Mouse (Mus musculus) MEL (cell line): ENCODE measurements around the gene Tfe3.

Source experiments
- CTCF ChIP-seq, 3 experiments: IDR thresholded peaks in 2 of 3; conservative IDR thresholded peaks in 1 of 3; 2 replicates each; pipeline ENCODE4 v1.5.1; 2011 to 2012; ENCODE audit warnings: low read length in 3 of 3, low read depth in 2 of 3, mild to moderate bottlenecking in 2 of 3, improper control_type of control experiment in 1 of 3, inconsistent platforms in 1 of 3, mixed read lengths in 1 of 3, moderate library complexity in 1 of 3; ENCODE audit not compliant: control insufficient read depth in 1 of 3, insufficient read depth in 1 of 3, poor library complexity in 1 of 3, severe bottlenecking in 1 of 3
- JUND ChIP-seq: IDR thresholded peaks from 2 replicates; pipeline ENCODE4 v1.6.1; 2011; ENCODE audit warnings: low read depth, mild to moderate bottlenecking, improper control_type of control experiment, low read length
- MAX ChIP-seq: IDR thresholded peaks from 2 replicates; pipeline ENCODE4 v1.6.1; 2011; ENCODE audit warnings: low read length, improper control_type of control experiment
- POLR2A ChIP-seq, 2 experiments: IDR thresholded peaks; 2 replicates each; pipeline ENCODE4 v1.6.1; 2011 to 2012; ENCODE audit warnings: low read length in 2 of 2, mild to moderate bottlenecking in 2 of 2, control low read depth in 1 of 2, improper control_type of control experiment in 1 of 2, low read depth in 1 of 2, moderate library complexity in 1 of 2; ENCODE audit not compliant: control insufficient read depth in 1 of 2, insufficient read depth in 1 of 2, poor library complexity in 1 of 2
- POLR2AphosphoS2 ChIP-seq: IDR thresholded peaks from 2 replicates; pipeline ENCODE4 v1.6.1; 2011; ENCODE audit warnings: low read length, improper control_type of control experiment
- TBP ChIP-seq: IDR thresholded peaks from 2 replicates; pipeline ENCODE4 v1.8.0; 2011; ENCODE audit warnings: low read depth, low read length, improper control_type of control experiment
- ZC3H11A ChIP-seq: IDR thresholded peaks from 2 replicates; pipeline ENCODE4 v1.6.1; 2012; ENCODE audit warnings: low read depth, mild to moderate bottlenecking, inconsistent platforms, low read length, improper control_type of control experiment

DNA sequence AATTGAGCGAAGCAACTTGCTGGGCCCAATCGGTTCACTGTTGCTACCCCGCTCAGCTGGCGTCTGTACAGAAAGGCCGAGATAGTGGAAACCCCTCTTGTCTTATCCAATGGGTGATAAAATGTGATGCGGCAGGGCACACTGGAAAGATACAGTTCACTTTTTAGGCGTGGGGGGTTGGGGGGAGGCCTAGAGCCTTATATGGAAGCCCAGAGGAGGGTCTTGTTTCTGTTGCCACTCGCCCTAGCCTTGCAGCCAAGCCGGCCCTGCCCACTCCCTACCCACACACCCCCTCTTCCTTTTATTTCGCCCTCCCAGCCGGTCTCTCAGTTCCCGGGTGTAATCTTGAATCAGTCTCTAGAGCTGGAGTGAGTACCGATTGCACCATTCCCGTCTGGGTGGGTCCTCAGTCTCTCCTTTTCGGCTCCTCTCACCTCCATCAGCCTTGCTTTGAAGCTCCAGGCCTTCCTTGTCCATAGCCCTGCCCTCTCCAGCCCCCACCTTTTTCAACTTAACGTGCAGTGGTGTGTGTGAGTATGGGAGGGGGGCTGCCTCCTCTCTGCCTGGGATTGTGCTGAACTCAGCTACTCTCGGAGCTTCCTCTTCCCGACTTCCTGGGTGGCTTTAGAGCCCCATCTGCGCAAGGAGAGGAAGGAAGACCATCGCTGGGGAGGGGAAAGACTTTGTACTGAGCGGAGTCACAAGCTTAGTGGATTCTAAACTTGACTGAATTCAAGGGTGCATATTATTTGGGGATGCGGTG is 1.5 kb downstream of the Tfe3 start:
- no peak for TF ChIP-seq CTCF (IDR thresholded peaks at IDR 0.05 in 2 of 3, conservative IDR thresholded peaks at IDR 0.05 in 1 of 3; ENCODE audit: control insufficient read depth in 1 of 3, insufficient read depth in 1 of 3, low read depth in 2 of 3, low read length in 3 of 3, poor library complexity in 1 of 3, severe bottlenecking in 1 of 3)
- TF ChIP-seq TBP = peak; percentile 32; the same call in 1 of the 2 replicates
- peak; percentile 22; the same call in 1 of the 2 replicates for TF ChIP-seq MAX
- TF ChIP-seq POLR2A (IDR thresholded peaks at IDR 0.05; ENCODE audit: control insufficient read depth in 1 of 2, insufficient read depth in 1 of 2, low read depth in 1 of 2, low read length in 2 of 2, poor library complexity in 1 of 2) = peak in 1 of 2 experiments; percentile 54; a peak in 1 of 4 replicates
- TF ChIP-seq POLR2AphosphoS2 = no peak
- TF ChIP-seq ZC3H11A = no peak
- TF ChIP-seq JUND = no peak
